Mouse (Mus musculus) left cerebral cortex, postnatal 36 days (tissue): ENCODE results near the gene Foxn4. TPM values are rescaled to one million over a fixed set of nuclear protein-coding genes. Genes with fewer than 3 reads are reported as not detected.

Source experiments
- DNase-seq, 2 experiments: peaks; one replicate each; pipeline ENCODE4 v3.0.0; 2021 to 2022; ENCODE audit warnings: low spot score in 2 of 2, mixed read lengths in 1 of 2
- intact Hi-C: fragments of 180-260 bp; cut with DNase I; formaldehyde crosslinking; loops from one replicate; pipeline ENCODE4 v1.15.1; 2025
- total RNA-seq, 2 experiments: library from RNA; stranded (reverse); gene quantifications; 2 replicates each; pipeline ENCODE4 v1.2.3; 2021

Foxn4 gene
- total RNA-seq = not detected

DNA sequence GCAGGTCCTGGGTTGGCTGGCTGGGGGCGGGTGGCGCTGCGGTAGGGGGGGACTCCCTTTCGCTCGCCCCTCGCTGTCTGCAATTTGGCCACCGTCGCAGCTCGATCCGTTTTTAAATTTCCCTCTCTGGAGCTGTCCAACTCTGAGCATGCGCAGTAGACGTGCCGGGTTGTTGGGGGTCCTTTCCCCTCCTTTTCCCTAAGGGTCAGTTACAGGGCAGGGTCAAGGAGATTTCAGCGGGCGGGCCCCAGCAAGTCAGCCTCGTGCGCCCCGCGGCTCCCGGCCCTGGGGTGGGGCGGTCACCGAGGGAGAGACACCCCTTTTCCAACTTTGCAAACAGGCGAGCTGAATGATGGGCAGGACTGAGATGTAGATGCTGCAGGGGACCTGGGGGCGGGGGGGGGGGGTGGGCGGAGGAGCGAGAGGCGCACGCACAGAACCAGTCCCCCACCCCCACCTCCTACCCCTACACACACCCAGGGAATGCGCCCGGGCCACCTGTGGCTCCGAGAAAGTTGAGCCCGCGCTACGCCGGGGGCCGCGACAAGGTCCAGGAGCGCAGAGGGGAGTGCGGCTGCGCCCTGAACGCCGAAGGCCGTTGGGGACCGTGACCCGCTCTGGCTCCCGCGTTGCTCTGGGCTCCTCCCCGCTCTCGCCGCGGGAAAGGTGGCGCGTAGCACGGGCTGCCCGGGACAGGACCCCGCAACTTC is at the start of gene Foxn4:
TSS of gene Foxn4 (minus strand) at position 115 of the 710 bp plus-strand sequence.
- no peak for DNase-seq
- intact Hi-C loops = no loop called here

DNA sequence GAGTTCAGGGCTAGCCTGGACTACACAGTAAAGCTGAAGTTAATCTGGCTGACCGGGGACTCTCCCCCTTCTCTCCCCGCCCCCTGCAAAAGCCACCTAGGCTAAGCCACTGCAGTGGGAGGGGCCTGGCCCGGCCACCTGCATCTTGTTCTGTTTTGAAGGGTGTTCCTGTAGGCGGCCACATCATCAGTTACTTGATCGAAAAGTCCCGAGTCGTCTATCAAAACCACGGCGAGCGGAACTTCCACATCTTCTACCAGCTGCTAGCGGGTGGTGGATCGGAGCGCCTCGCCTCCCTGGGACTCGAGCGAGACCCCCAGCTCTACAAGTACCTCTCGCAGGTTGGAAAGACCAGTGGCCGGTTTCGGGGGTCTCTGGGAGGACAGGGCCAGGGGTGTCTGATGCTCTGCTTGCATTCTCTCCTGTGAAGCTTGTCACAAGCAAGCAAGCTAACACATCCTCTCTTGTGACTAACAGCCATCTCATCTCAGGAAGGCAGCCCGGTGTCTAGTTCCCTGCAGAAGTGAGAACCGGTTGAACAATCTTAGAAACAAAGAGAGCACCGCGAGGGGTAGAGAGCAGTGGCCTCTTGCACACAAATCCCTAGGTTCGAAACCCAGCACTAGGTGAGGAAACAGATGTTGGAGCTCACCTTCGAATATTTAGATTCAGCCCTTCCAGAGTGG is 49.6 kb upstream of the Foxn4 start:
- intact Hi-C loops = no loop called here
- no peak for DNase-seq

DNA sequence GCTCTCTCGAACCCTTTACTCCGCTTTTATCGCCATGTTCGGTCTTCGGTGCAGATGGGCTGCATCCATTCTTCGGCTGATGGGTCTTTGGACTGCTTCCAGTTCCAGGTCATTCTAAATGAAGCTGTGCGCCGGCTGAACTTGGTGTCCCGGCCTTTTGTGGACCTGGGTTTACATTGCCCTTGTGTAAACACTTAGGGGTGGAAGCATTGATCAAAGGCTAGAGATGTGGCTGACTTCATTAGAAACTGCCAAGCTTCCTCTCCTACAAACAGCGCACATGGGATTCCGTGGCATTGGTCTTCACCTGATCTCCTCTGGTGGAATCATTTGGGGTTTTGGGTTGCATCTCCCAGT is 36.1 kb upstream of the Foxn4 start:
- DNase-seq = no peak
- intact Hi-C loops = loop anchor here (1.0 to 10.0 kb wide), 4 partner anchors 61 to 175 kb away; partner anchors contain the start of gene Ung

DNA sequence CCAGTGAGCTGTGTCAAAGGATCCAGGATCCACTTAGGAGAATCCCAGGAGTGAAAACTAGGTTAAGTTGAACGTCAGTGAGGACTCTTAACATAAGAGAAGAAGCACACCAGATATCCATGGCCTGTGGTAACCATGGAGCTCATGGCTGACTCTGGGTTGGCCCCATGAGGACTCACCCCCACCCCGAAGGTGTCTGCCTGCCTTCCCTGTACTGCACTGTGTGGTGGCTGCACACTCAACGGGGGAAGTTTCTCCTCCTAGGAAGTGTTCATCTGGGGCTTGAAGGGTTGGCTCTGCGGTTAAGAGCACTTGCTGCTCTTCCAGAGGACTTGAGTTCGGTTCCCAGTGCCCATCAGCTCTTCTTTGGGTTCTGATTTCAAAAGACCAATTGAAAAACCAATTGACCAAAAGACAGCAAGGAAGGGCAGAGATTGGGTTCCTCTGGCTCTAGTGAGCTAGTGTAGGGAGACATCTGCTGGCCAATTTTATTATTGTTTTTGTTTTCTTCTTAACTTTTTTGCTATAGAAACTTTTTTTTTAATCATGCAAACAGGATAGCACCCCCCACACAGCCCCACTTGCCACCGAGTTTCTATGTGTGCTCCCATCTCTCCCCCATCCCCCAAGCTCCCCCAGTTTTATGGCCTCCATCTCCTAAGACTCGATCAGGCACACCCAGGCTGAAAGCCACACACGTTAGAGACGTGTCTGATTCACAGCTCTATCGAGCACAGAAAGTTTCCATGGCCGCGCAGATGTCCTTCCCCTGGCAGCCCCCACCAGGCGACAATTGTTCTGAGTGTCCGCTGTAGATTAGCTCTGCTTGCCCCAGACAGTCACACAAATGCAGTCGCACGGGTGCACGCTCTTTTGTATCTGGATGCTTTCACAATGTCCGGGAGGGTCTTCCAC is 35.4 kb upstream of the Foxn4 start:
- intact Hi-C loops = loop anchor here (1.0 to 10.0 kb wide), 3 partner anchors 61 to 174 kb away; partner anchors contain the start of gene Ung

DNA sequence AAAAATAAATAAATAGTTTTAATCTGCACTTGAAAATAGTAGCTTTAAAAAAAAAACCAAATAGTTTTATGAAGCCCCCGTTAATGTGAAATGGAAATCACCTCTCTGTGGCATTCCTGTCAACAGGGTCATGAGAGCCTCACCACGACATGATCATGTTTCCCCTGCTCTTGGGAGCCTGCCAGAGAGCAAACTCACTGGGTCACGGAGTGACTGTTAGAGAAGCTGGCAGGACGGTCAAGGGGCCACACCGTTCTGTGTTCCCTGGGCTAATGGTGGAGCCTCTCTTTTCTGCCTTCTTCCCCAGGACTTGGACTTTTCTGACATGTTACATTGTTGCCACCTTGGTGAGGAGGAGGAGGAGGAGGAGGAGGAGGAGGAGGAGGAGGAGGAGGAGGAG is 32.9 kb upstream of the Foxn4 start:
- intact Hi-C loops = loop anchor here (10.0 kb wide), 2 partner anchors 132 to 172 kb away; partner anchors contain the start of gene Ung
- no peak for DNase-seq

More for the DNA sequence above, 35.4 kb upstream of the Foxn4 start:
- no peak for DNase-seq

DNA sequence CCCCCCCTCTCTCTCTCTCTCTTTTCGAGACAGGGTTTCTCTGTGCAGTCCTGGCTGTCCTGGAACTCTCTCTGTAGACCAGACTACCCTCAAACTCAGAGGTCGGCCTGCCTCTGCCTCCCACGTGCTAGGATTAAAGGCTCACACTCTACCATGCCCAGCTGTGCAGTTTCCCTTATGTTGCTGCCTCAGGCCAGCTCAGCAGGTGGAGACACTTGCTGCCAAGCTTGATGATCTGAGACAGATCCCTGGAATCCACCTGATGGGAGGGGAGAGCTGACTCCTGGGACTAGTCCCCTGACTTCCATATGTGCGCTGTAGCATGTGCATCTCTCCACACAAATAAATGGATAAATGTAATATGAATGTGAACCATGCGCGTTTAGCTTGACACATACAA is 29.6 kb upstream of the Foxn4 start:
- intact Hi-C loops = loop anchor here (10.0 kb wide), 2 partner anchors 128 to 168 kb away; partner anchors contain the start of gene Ung

DNA sequence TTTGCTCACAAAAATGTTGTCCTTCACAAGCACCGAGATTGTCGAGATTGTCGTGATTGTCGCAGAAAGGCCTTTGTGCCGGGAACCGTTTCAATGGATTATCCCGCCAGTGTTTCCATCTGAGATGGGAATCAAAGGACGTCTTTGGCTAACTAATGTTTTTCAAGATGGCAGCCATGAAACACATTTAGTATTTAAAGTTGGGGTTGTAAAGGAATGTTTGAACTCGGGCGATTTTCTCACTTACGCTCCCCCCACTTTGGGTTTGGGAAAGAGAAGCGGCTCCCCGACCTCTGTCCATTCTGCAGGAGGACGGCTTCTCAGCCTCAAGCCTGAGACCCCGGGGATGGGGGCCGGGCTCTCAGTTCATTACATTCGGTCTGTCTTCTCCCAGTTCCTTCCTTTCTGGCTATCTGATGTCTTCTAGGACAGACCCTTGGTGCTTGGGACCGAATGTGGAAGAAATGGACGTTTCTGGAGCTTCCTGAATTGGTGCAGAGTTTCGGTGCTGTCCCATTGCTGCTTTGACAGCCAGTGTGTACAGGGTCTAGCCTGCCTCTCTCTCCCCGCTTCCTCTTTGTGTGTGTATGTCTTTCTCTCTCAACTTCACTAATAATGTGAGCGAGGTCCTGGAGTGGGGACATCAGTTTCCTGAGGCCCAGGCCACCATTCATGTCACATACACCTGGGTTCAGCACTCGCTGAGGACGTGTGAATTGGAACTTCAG is 26.4 kb upstream of the Foxn4 start:
- intact Hi-C loops = loop anchor here (10.0 kb wide), 2 partner anchors 125 to 165 kb away; partner anchors contain the start of gene Ung
- DNase-seq = no peak

More for the DNA sequence above, 29.6 kb upstream of the Foxn4 start:
- no peak for DNase-seq

DNA sequence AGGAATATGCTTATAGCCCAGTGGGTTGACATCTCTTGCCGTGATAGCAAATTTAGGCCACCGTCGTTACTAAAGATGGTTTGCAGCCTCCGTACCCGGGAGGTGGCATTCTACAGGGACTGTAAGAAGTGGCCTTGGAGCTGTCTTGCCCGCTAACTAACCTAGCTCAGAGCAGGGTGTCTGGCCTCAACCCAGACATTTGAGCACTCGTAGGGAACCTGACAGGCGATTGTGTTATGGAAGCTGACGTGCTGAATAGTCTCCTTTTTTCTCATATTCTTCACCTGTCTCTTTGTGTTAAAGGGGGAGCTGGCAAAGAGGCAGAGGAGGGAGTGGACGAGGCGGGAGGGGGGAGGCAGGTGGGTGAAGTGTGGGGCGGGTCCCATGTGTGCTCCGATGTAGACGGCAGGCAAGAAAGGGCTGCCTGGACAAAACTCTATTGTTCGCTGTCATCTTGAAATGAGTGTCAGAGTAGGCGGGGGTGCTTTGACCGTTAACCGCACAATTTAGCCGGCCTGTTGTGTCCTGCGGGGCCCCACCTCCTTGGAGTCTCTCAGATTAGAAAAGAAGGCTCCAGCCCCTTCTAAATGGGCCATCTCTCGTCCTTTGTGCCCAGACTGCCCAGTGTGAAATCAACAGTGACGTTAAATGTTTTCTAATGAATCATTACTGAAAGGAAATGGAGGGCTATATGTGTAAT is 25.7 kb upstream of the Foxn4 start:
- intact Hi-C loops = no loop called here
- no peak for DNase-seq

DNA sequence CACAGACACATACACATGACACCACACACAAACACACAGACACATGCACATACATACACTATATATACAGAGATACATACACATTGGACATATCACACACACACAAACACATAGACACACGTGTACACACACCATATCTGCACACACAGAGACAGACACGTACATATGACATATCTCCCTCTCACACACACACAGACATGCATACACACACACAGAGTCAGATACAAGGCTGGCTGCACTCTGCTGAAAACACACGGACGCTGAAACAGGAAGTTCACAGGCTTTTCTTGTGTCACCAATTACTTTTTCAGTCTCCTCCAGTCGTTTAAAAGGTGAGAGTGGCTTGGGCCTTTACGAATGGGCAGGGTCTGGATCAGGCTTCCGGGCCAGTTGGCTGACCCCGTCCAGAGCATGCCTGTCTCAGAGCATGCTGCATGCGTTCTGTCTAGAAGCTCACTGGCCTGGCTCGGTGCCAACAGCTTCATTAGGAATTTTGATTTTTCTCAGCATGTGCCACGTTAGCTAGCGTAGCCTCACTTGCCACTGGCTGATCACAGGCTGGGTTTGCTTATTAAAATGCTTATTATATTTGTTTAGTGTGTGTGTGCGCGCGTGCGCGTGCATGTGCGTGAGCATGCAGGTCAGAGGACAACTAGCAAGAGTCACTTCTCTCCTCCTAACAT is 24.7 kb upstream of the Foxn4 start:
- intact Hi-C loops = no loop called here
- no peak for DNase-seq

DNA sequence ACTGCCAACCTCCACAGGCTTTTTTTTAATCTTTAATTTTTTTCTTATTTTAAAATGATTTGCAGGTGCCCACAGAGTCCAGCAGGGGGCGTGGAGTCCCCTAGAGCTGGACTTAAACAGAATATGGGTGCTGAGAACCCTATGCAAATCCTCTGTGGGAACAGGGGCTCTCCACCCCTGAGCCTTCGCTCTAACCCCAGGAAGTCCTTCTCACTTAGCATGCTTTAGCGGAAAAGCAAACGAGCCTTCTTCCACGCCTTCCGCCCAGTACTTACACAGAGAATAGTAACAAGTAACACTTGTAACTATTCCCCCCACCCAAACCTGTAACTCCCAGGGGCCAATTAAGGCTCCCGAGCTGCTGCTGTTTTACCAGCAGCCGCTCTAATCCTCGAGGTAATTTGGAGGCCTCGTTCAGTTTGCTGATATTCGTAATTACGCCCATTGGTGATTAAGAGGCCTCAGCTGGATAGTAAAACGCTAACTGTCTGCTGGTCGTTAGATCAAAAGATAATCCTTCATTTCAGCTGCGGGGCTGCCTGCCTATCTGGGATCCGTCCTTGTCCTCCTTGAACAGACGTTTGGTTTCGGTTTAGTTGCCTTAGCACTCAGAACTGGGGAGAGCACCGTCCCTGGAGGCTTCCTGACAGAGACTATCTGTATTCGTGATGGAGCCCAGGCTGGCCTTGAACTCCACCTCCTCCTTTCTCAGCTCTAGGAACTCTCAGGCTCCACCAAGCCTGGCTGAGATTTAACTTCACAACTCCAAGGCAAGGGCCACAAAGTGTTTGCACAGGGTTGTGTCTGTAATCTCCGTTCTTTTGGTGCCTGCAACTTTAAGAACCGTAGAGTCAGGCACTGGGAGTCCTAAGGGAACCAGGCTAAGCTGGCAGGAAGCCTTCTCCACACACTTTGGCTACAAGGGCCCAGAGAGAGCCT is 23.4 kb upstream of the Foxn4 start:
- no peak for DNase-seq
- intact Hi-C loops = no loop called here

DNA sequence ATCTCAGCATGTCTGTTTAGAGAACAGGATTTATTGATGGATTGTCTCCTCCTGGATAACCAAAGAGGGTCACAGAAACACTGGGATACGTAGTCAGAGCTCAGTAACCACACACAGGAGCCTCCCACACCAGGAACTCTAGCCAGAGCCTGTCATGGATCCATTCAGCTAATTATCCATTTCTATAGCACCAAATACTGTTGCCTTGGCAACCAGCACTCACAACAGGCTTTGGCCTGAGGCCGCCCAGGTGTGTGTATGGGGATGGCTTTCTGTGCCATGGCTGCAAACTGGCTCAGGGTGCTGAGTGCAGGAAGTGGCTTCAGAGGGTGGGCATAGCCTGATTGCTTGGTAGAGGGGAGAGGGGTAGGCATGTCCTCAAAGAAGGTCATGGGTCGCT is 16.4 kb upstream of the Foxn4 start:
- no peak for DNase-seq
- intact Hi-C loops = no loop called here

DNA sequence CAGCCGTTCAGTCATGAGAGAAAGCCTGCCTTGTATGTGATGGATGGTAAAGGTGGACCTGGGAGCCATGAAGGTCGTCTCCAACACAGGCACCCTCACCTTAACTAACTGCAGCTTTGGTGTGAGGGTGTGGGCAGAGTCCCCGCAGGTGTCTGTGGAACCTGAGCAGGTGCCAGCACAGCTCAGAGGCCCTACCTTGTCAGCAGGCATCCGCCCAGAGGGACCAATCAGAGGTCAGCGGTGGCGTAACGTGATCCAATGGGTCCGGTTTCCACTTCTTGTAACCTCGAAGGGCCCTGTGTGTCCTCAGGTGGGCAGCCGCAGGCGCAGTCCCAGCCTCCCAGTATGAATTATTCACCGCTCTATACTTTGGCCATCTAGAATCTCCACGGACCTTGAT is 15.3 kb upstream of the Foxn4 start, which contains the start of gene Myo1h:
TSS of gene Myo1h (plus strand) at position 293 of the 400 bp plus-strand sequence.
- DNase-seq = no peak
- intact Hi-C loops = no loop called here

DNA sequence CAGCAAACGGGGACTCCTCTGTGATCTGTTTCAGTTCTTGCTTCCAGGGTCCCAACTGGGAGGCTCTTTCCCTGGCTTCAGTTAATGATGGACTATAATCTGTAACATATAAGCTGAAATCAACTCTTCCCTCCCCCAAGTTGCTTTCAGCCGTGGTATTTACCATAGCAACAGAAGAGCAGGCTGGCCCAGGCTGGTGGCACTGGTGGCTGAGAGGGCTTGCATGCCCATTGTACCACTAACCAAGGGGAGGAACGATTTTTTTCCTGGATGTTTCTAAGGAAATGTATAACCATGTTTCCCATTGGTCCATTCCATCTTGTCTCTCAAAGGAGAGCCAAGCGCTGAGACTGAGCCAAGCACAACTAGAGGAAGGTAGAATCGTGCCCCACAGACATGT is 14.8 kb upstream of the Foxn4 start:
- DNase-seq = no peak
- intact Hi-C loops = no loop called here

DNA sequence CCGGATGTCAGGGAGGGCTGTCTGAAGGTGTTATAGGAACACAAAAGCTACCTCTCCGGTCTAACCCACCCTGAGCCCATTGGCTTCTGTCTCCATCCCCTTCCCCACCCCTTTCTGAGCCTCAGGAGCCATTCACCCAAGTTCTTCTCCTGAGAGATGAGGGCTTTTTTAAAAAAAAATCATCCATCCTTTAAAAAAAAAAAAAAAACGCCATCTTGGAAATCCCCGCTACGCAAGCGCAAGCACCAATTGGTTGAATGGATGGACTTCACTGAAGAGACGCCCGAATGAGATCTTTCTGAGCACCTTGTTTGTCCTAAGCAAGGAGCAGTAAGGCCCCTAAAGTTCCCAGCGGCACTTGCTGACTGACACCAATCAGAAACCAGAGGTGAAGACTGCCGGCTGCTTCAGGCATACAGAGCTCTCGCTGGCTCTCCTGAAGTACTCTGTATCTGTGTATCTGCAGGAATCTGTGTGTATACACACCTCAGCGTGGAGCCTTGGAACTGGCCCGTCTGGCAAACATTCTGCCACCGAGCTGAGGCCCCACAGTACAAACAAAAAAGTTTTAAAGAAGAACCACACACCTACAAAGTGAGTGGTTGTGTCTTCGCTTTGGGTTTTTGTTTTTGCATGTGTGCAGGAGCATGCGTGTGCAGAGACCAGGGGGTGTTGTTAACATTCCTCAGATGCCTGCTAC is 13.4 kb upstream of the Foxn4 start:
- intact Hi-C loops = no loop called here
- DNase-seq = no peak

DNA sequence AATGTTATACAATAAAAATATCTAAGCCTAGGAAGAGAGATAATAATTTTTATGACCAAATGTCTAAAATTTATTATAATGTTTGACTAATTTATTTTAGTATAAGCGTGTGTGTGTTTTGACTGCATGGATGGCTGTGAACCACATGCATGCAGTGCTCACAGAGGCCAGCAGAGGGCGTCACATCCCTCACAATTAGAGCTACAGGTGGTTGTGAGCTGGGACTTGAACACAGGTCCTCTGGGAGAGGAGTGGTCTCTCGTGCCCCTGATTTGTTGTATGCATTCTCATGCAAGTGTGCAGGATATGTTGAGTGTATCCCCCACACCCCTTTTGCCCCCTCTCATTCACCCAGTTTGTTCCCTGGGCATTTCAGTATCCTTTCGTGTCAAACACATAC is 12.5 kb upstream of the Foxn4 start:
- intact Hi-C loops = no loop called here
- no peak for DNase-seq

DNA sequence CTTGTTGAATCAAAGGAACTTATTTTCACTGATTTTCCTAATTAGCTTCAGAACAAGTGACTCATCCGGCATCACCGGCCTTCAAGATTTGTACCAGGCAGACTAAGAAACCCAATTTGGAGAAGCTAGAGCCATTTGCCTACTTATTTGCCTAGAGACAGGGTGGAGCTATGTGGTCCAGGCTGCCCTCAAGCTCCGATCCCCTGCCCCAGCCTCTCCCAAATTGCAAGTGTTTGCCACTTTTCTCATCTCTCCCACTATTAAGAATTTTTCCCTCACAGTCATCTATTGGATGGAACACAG is 11.7 kb upstream of the Foxn4 start:
- intact Hi-C loops = no loop called here

More for the DNA sequence above, 11.7 kb upstream of the Foxn4 start:
- DNase-seq = no peak
